Mouse (Mus musculus) ES-E14 (cell line): ENCODE results near the gene Cxcr5. TPM values are rescaled to one million over a fixed set of nuclear protein-coding genes. Genes with fewer than 3 reads are reported as not detected.
"Not testable (repeated sequence)": the region's sequence is repeated elsewhere in the genome, so short reads cannot be mapped to it uniquely, and the experiment has no call there.

Experiments used
- DNase-seq: peaks from one replicate; pipeline ENCODE4 v3.0.0-alpha.2; 2013; ENCODE audit warnings: low read depth, low spot score
- H3K27ac ChIP-seq: 2 replicates; pipeline ENCODE4 v1.5.1; 2012; ENCODE audit warnings: low read depth, mild to moderate bottlenecking, low read length, moderate library complexity, mixed read lengths; ENCODE audit not compliant: poor library complexity, insufficient read depth, severe bottlenecking
- H3K36me3 ChIP-seq: 2 replicates; pipeline ENCODE4 v1.6.1; 2012; ENCODE audit warnings: mild to moderate bottlenecking, low read length, moderate library complexity, mixed read lengths; ENCODE audit not compliant: control insufficient read depth, poor library complexity, insufficient read depth, severe bottlenecking
- H3K4me1 ChIP-seq, 2 experiments: fragments of 150-350 bp in 1 of 2; sonication (generic) in 1 of 2; 2 replicates each; pipeline ENCODE4 v1.6.1; 2012; ENCODE audit warnings: low read length in 2 of 2, mild to moderate bottlenecking in 1 of 2, mixed read lengths in 1 of 2; ENCODE audit not compliant: control insufficient read depth in 2 of 2, insufficient read depth in 2 of 2, poor library complexity in 1 of 2
- H3K4me3 ChIP-seq, 2 experiments: fragments of 150-350 bp in 1 of 2; sonication (generic) in 1 of 2; 2 replicates each; pipeline ENCODE4 v1.5.1; 2012; ENCODE audit warnings: low read length in 2 of 2, low read depth in 1 of 2, mild to moderate bottlenecking in 1 of 2, mixed read lengths in 1 of 2; ENCODE audit not compliant: insufficient read depth in 1 of 2, poor library complexity in 1 of 2, severe bottlenecking in 1 of 2
- H3K9ac ChIP-seq: 2 replicates; pipeline ENCODE4 v1.6.1; 2012; ENCODE audit warnings: low read depth, mild to moderate bottlenecking, low read length, mixed read lengths; ENCODE audit not compliant: poor library complexity, insufficient read depth, severe bottlenecking
- H3K9me3 ChIP-seq: fragments of 150-350 bp; sonication (generic); 2 replicates; pipeline ENCODE4 v1.6.1; 2012; ENCODE audit warnings: low read depth, mild to moderate bottlenecking, low read length; ENCODE audit not compliant: control insufficient read depth, insufficient read depth
- CHD2 ChIP-seq: IDR thresholded peaks from 2 replicates; pipeline ENCODE4 v1.6.1; 2014; ENCODE audit warnings: mild to moderate bottlenecking, low read depth, low read length, inconsistent platforms
- HCFC1 ChIP-seq: IDR thresholded peaks from 2 replicates; pipeline ENCODE4 v1.6.1; 2012; ENCODE audit warnings: low read length, inconsistent platforms, borderline replicate concordance; ENCODE audit not compliant: insufficient read depth
- MAFK ChIP-seq: IDR thresholded peaks from 2 replicates; pipeline ENCODE4 v1.6.1; 2014; ENCODE audit warnings: mild to moderate bottlenecking, low read depth, low read length, inconsistent platforms; ENCODE audit not compliant: insufficient read depth
- ZC3H11A ChIP-seq: IDR thresholded peaks from 2 replicates; pipeline ENCODE4 v1.6.1; 2012; ENCODE audit warnings: low read depth, mild to moderate bottlenecking, inconsistent platforms, low read length, borderline replicate concordance
- ZNF384 ChIP-seq: IDR thresholded peaks from 2 replicates; pipeline ENCODE4 v1.6.1; 2012; ENCODE audit warnings: low read depth, low read length, inconsistent platforms
- in situ Hi-C, 2 experiments: fragments of 600-800 bp; cut with MboI; formaldehyde crosslinking; loops; one replicate each; pipeline ENCODE4 v1.15.1; 2025; ENCODE audit warnings: low sequenced_read_pairs in 2 of 2, inconsistent platforms in 1 of 2; ENCODE audit not compliant: unreplicated experiment in 2 of 2
- total RNA-seq: library from RNA; depleted of rRNA; stranded (reverse); fragments of 300-350 nt; gene quantifications from 2 replicates; pipeline ENCODE4 v1.2.3, GENCODE M21; 2012

The Cxcr5 gene
- total RNA-seq, 1 experiment = 0.31 TPM

- H3K9ac ChIP-seq = no peak overlapping the region
- DNase-seq = no peak
- no peaks in the 10 kb centered on the region for H3K36me3 ChIP-seq
- H3K27ac ChIP-seq = no peak overlapping the region
- H3K9me3 ChIP-seq = no peaks in the 10 kb centered on the region
- H3K4me3 ChIP-seq = no peak overlapping the region
- H3K4me1 ChIP-seq = no peaks in the 10 kb centered on the region
- TF ChIP-seq HCFC1 = no peak
- TF ChIP-seq MAFK = no peak
- TF ChIP-seq ZNF384 = no peak
- TF ChIP-seq CHD2 = no peak
- TF ChIP-seq ZC3H11A = no peak
- in situ Hi-C loops = no loop called here
These were observed 18.4 kb upstream of the Cxcr5 start for GRCm38 (mm10) chr9:44580085-44580484.

DNA sequence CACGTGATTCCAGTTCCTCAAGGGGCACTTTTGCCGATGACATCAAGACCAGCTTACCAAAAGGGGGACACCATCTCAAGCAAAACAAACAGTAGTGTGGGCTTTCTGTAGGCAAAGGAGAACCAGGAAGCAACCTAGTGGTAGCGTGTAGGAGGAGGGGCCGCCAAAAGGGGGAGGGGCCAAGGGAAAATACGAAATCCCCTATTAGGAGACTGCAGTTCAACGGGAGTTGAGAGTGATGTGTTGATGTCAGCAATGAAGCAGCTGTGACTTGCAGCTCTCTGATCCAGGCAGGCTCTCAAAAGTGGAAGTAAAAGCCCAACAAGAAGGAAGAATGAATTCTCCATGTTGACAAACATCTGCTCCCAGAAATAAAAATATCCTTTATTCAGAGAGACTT is 17.7 kb upstream of the Cxcr5 start:
- no peak for DNase-seq
- TF ChIP-seq ZNF384 (no peak), HCFC1 (no peak), CHD2 (no peak), ZC3H11A (no peak), MAFK (no peak)
- Histone ChIP-seq H3K27ac (no peak overlapping the region), H3K9ac (no peak overlapping the region), H3K36me3 (no peaks in the 10 kb centered on the region), H3K9me3 (no peaks in the 10 kb centered on the region), H3K4me1 (no peaks in the 10 kb centered on the region), H3K4me3 (no peak overlapping the region)
- in situ Hi-C loops = no loop called here

GRCm38 (mm10) chr9:44576046-44576445 is 14.4 kb upstream of the Cxcr5 start:
- H3K36me3 ChIP-seq, H3K4me1 ChIP-seq, DNase-seq, H3K9ac ChIP-seq, in situ Hi-C loops, H3K4me3 ChIP-seq, H3K9me3 ChIP-seq, H3K27ac ChIP-seq: not testable (repeated sequence)

- Histone ChIP-seq H3K4me3 (no peak overlapping the region), H3K9ac (no peak overlapping the region), H3K36me3 (no peaks in the 10 kb centered on the region), H3K4me1 (no peaks in the 10 kb centered on the region), H3K27ac (no peak overlapping the region), H3K9me3 (no peaks in the 10 kb centered on the region)
- TF ChIP-seq CHD2 = no peak
- in situ Hi-C loops = no loop called here
- no peak for DNase-seq
These were observed 13.4 kb upstream of the Cxcr5 start for GRCm38 (mm10) chr9:44575095-44575494.

DNA sequence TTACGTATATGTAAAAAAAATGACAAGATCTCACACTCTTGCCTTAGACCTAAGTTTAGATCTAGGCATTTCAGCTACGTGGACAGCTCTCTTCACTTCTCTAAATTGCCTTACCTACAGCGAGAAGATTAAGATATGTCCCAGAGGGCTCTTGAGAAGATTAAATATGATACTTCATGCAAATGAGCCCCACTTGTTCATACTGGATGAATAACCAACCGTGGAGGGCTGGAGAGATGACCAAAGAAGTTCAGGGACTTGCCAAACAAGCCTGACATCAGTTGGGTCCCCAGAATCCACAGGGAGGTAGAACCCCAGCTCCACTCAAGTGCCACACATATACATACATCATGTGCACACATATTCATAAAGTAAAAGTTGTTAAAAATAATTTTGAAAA is 11.6 kb upstream of the Cxcr5 start:
- no peaks in the 10 kb centered on the region for H3K36me3 ChIP-seq
- no peaks in the 10 kb centered on the region for H3K4me1 ChIP-seq
- DNase-seq = no peak
- no peak for TF ChIP-seq CHD2
- no peak for TF ChIP-seq MAFK
- TF ChIP-seq ZC3H11A = no peak
- TF ChIP-seq ZNF384 = no peak
- no peak for TF ChIP-seq HCFC1
- H3K27ac ChIP-seq = no peak overlapping the region
- no peaks in the 10 kb centered on the region for H3K9me3 ChIP-seq
- no peak overlapping the region for H3K4me3 ChIP-seq
- no peak overlapping the region for H3K9ac ChIP-seq
- in situ Hi-C loops = no loop called here
